Mouse (Mus musculus) brain, embryonic 14.5 days (tissue): ENCODE measurements at regions not wholly inside any gene's neighbourhood (a gene's known extent, or its start where the extent isn't known, plus 50 kb on each side); places are given as distances from the start of the nearest gene placed in this dataset.

Experiments
- CTCF ChIP-seq: fragments of 200-500 bp; IDR thresholded peaks from 2 replicates; pipeline ENCODE4 v1.5.1; 2012; ENCODE audit warnings: inconsistent platforms, mild to moderate bottlenecking, moderate library complexity, borderline replicate concordance; ENCODE audit not compliant: insufficient read depth, insufficient read length; ENCODE audit errors: extremely low read depth
- POLR2A ChIP-seq: fragments of 200-500 bp; IDR thresholded peaks from 2 replicates; pipeline ENCODE4 v1.6.1; 2012; ENCODE audit warnings: mild to moderate bottlenecking, inconsistent platforms, borderline replicate concordance; ENCODE audit not compliant: poor library complexity, insufficient read depth, insufficient read length, severe bottlenecking; ENCODE audit errors: extremely low read depth

- TF ChIP-seq CTCF, result no peak
- no peak for TF ChIP-seq POLR2A
Measured at GRCm38 (mm10) chr14:103427873-103428272, 81.3 kb upstream of the Mycbp2 start.
